Mouse (Mus musculus): ENCODE results near the gene Casp7. TPM values are rescaled to one million over a fixed set of nuclear protein-coding genes. Genes with fewer than 3 reads are reported as not detected.
"Not testable (repeated sequence)": the region's sequence is repeated elsewhere in the genome, so short reads cannot be mapped to it uniquely, and the experiment has no call there.

The Casp7 gene
- polyA plus RNA-seq, 1 experiment from 2014 or later: 16.2 TPM

DNA sequence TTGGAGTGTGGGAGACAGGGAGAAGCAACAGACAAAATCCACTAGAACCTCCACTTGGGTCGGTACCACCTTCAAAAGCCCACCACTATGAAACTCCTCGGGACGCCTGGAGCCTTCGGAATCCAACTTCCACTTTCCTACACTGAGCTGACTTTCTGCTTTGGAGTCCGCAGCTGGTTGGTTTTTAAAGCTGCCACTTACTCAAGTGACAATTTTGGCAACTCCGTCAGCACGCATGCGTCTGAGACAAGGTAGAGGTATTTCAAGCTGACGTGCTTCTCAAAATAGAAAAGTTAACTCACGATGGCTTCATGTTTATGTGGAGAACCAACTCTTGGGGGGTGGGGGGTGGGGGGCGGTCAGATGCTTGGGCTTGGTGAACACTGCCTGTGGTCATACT lies 7.0 kb upstream of the Casp7 start, which contains the start of gene Nrap:
Nrap (minus strand) TSS at position 159 of the 400 bp plus-strand sequence.
- Histone ChIP-seq H3K36me3 (replicated peaks) (no peaks in the 10 kb centered on the region), H3K27ac (no peak within 1 kb of the TSS), H3K27me3 (ENCODE audit: poor library complexity, severe bottlenecking) (peaks cover 16% of the 10 kb centered on the region), H3K9me3 (no peaks in the 10 kb centered on the region), H3K4me3 (no peak within 1 kb of the TSS), H3K4me1 (no peaks in the 10 kb centered on the region; the same call in 1 of the 2 replicates)
- 91% methylated on average over 11 of the region's 11 CpGs for WGBS
- no peak for DNase-seq (ENCODE audit: extremely low spot score, low spot score)

DNA sequence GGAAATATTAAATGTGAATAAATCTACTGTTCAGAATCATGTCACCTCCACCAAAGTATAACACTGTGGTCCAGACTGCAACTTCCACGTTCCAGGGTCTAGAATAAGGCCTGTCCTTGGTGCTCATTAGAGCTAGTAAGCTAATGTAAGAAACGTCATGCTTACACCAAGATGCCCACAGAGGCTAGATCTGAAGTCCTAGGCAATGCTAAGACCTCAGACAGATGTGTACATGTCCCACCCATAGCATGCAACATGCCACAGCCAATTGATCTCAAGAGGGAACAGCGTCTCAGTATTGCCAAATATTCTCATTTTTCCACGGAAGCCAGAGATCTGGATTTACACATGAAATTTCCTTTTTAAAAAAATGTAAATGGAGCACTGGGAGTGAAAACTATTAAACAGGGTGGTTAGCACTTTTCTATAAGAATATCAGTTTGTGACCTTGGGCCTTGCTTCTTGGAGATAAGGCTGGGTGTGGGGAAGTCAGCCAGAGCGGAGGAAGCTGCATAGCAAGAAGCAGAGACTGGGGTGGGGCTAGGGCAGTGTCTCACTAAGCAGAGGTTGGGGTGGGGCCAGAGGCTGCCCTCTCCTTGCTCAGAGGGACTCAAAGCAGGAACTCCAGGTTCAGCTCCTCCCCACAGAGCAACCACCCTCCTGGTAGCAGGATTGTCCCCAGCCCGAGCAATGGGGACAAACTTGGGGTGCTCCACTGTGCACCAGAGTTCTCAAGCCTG lies 5.5 kb upstream of the Casp7 start:
- H3K9me3 ChIP-seq: no peaks in the 10 kb centered on the region
- no peaks in the 10 kb centered on the region for H3K36me3 ChIP-seq (replicated peaks)
- no peak overlapping the region for H3K27ac ChIP-seq
- peaks cover 32% of the 10 kb centered on the region for H3K27me3 ChIP-seq (ENCODE audit: poor library complexity, severe bottlenecking)
- H3K4me3 ChIP-seq: no peak overlapping the region
- no peak for DNase-seq (ENCODE audit: extremely low spot score, low spot score)
- WGBS: 82% methylated on average over 6 of the region's 6 CpGs
- H3K4me1 ChIP-seq: peaks cover 3% of the 10 kb centered on the region

DNA sequence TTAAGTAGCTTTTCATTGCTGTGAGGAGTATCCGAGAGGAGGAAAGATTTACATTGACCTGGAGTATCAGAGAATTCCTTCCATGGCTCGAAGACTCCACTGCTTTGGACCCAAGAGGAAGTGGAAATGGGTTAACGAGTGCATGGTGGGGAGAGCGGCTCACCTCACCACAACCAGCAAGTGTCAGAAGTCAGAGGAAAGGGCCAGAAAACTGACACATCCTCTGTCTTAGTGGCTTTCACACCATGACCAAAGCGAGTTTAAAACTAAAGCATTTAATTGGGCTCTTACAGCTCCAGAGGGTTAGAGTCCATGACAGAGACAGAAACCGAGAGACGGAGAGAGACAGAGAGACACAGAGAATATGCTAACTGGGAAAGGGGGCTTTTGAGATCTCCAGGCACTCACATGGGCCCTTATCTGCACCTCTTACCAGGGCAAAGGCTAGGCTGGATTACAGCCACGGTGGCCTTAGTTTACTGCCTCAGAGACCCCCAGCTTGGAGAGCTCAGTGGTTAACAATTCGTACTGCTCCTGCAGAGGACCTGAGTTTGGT lies 3.5 kb upstream of the Casp7 start:
- peaks cover 44% of the 10 kb centered on the region for H3K27me3 ChIP-seq (ENCODE audit: poor library complexity, severe bottlenecking)
- H3K36me3 ChIP-seq (replicated peaks): no peaks in the 10 kb centered on the region
- H3K27ac ChIP-seq: no peak overlapping the region
- no peak overlapping the region for H3K4me3 ChIP-seq
- H3K4me1 ChIP-seq: peaks cover 21% of the 10 kb centered on the region
- WGBS: 86% methylated on average over 9 of the region's 9 CpGs
- no peak for DNase-seq (ENCODE audit: extremely low spot score, low spot score)
- H3K9me3 ChIP-seq: no peaks in the 10 kb centered on the region

DNA sequence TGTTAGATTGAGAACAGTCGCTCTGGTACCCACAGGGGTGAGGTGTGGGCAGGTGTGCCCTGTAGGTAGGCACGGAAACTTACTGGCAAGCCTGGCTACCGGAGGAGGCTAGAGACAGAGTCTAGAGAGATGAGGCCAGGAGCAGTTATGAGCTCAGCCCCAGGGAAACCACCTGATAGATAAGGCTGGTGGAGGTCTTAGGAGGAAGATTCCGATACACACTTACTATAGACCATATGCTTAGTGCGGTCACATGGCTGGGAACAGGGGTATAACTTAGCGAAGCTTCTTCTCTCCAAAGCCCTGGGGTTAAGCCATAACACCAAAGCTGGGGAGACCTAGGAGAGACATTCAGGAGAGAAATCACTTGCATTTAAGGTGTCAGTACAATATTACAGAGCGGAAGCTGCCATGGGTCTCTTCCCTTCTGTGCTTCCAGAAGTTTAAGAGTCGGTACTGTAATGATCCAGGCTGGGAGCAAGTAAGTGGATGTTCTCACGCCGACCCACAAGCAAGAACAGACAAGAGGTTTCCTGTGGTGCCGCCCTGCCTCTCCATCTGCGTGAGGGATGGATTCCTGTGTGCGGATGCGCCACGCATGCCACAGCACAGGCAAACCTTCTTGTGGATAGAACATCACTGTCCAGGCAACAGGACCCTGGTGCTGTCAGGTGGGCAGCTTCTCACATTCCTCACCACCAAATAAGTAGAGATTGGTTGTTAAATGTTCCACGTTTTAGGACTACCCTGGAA lies 1.6 kb upstream of the Casp7 start:
- peaks cover 48% of the 10 kb centered on the region for H3K27me3 ChIP-seq (ENCODE audit: poor library complexity, severe bottlenecking)
- no peak overlapping the region for H3K27ac ChIP-seq
- no peak for DNase-seq (ENCODE audit: extremely low spot score, low spot score)
- no peaks in the 10 kb centered on the region for H3K36me3 ChIP-seq (replicated peaks)
- H3K4me3 ChIP-seq: no peak overlapping the region
- H3K9me3 ChIP-seq: no peaks in the 10 kb centered on the region
- H3K4me1 ChIP-seq: peaks cover 25% of the 10 kb centered on the region
- 92% methylated on average over 16 of the region's 16 CpGs for WGBS

DNA sequence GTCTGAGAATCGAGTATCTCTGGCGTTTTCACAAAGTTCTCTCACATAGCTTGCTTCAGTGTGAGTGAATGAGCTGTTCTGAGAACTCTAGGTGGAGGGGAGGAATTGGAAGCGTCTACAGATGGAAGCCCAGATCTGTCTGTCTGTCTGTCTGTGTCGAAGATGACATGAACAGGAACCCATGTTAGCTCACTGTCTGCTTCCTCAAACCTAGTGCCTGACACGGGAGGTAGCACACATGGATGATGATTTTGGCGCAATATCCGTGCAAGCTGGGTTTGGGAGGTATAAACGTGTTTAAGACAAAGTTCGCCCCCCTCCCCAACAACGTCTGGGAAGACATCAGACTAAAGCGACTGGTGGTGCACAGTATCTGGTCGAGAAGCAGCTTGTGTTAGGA lies 702 bp upstream of the Casp7 start:
- Histone ChIP-seq H3K9me3 (no peaks in the 10 kb centered on the region), H3K27ac (peak overlapping the region; percentile 92; the same call in 1 of the 2 replicates), H3K27me3 (ENCODE audit: poor library complexity, severe bottlenecking) (peaks cover 48% of the 10 kb centered on the region), H3K36me3 (replicated peaks) (no peaks in the 10 kb centered on the region), H3K4me3 (peak overlapping the region; percentile 68), H3K4me1 (peaks cover 27% of the 10 kb centered on the region)
- DNase-seq (ENCODE audit: extremely low spot score, low spot score): no peak
- 45% methylated on average over 12 of the region's 12 CpGs for WGBS

DNA sequence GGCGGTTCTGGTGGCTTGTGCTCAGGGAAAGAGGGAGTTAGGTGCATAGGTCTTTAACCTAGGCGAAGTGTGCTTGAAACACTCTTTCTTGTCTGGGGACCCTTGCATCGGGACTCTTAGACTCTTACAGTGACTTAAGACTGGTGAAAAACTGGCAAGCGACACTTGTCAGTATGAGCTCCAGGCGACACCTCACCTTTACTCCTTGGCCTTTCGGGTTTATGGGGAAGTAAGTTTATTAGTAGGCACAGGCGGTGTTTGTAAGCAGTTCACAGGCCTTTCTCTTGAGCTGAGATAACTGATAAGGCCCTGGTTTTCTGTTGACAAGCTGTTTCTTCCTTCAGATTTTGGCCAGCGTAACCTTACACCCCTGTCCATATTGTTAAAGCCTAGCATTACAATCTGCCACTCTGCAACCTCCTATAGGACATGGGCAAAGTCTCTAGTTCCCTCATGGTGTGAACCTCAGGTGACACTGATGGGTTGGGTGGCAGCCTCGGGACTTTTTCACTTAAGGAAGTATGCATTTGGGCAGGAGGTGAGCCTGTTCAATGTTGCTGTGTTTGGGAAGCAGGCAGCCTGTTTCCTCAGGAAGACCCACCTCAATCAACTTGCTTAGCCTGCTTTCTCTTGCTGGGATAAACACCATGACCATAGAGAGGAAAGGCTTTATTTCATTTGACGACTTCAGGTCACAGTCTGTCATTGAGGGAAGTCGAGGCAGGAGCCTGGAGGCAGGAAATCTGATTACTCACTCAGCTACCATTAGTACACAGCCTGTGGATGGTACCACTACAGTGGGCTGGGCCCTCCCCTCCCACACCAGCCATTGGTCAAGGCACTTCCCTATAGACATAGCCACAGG lies 966 bp downstream of the Casp7 start:
- Histone ChIP-seq H3K4me1 (peaks cover 27% of the 10 kb centered on the region), H3K27ac (peak overlapping the region; percentile 92), H3K36me3 (replicated peaks) (no peaks in the 10 kb centered on the region), H3K27me3 (ENCODE audit: poor library complexity, severe bottlenecking) (peaks cover 48% of the 10 kb centered on the region), H3K9me3 (no peaks in the 10 kb centered on the region), H3K4me3 (peak overlapping the region; percentile 68)
- 67% methylated on average over 11 of the region's 11 CpGs for WGBS
- no peak for DNase-seq (ENCODE audit: extremely low spot score, low spot score)

DNA sequence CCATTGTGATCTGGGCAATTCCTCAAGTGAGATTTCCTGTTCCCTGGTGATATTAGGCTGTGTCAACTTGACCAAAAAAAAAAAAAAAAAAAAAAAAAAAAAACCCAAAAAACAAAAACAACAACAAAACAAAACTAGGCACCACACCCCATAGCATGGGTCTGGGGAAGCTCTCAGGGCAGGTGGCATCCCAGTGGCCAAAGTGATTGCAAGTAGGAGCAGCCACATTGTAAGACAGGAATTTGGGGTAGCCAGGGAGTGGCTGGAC lies 1.5 kb downstream of the Casp7 start:
- Histone ChIP-seq H3K27ac (no peak overlapping the region), H3K36me3 (replicated peaks) (no peaks in the 10 kb centered on the region), H3K4me1 (peaks cover 27% of the 10 kb centered on the region), H3K27me3 (ENCODE audit: poor library complexity, severe bottlenecking) (peaks cover 46% of the 10 kb centered on the region), H3K4me3 (no peak overlapping the region), H3K9me3 (no peaks in the 10 kb centered on the region)
- no peak for DNase-seq (ENCODE audit: extremely low spot score, low spot score)

DNA sequence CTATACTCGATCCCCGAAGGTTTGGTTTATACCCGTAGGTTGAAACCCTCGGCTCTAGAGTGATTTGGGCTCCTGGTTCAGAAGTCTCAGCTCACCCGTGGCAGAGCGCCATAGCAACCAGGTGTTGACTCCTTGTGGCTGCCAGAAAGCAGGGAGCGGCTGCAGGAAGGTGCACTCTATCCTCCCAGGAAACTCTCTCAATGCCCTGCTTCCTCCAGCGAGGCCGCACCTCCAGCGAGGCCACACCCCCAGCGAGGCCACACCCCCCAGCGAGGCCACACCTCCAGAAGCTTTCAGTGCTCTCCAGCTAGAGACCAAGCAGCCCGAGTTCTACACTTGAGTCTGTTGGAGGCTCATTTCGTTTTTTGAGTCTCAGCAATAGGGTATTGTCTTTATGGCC lies 3.3 kb downstream of the Casp7 start:
- peaks cover 27% of the 10 kb centered on the region for H3K4me1 ChIP-seq
- H3K9me3 ChIP-seq: no peaks in the 10 kb centered on the region
- H3K27ac ChIP-seq: no peak overlapping the region
- peaks cover 29% of the 10 kb centered on the region for H3K27me3 ChIP-seq (ENCODE audit: poor library complexity, severe bottlenecking)
- WGBS: 54% methylated on average over 14 of the region's 14 CpGs
- H3K36me3 ChIP-seq (replicated peaks): peaks cover 6% of the 10 kb centered on the region; the same call in 1 of the 2 replicates
- no peak for DNase-seq (ENCODE audit: extremely low spot score, low spot score)
- no peak overlapping the region for H3K4me3 ChIP-seq

DNA sequence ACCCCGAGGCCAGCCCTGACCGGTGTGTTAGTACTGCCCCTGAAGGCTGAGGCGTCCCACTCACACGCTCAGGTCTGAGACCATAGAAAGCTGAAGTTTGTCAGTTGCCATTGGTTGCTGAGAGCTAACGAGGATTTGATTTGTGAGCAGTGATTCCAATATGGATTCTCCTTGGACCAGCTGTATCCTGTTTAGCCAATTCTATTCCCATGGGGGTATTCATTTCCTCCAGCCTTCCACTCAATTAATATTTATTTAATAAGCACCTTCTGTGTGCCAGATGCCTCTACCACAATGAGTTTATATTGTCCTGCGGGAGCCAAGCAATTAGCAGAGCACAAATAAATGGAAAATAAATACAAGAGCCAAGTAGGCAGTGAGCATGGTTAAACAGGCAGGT lies 4.9 kb downstream of the Casp7 start:
- no peak for DNase-seq (ENCODE audit: extremely low spot score, low spot score)
- 86% methylated on average over 6 of the region's 6 CpGs for WGBS
- no peak overlapping the region for H3K4me3 ChIP-seq
- H3K27me3 ChIP-seq (ENCODE audit: poor library complexity, severe bottlenecking): peaks cover 13% of the 10 kb centered on the region
- H3K36me3 ChIP-seq (replicated peaks): peaks cover 13% of the 10 kb centered on the region; the same call in 1 of the 2 replicates
- peaks cover 20% of the 10 kb centered on the region for H3K4me1 ChIP-seq
- no peaks in the 10 kb centered on the region for H3K9me3 ChIP-seq
- no peak overlapping the region for H3K27ac ChIP-seq

DNA sequence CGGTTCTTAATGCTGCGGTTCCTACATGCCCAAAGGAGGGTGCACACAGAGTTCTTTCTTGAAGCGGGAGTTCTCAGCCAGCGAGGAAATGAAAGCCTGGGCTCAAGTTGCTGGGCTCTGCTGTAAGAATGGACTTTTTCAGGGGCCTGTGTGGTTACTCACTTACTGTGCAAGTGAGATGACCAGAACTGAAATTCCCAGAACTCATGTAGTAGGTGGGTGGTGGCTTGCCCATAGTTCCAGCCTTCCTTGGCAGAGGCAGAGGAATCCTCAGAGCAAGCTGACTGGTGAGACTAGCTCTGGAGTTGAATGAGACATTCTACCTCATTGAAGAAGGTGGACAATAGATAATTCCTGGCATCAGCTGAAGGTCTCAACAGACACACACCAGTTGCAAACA lies 8.9 kb downstream of the Casp7 start:
- H3K9me3 ChIP-seq: no peaks in the 10 kb centered on the region
- 95% methylated on average over 4 of the region's 4 CpGs for WGBS
- H3K4me1 ChIP-seq: no peaks in the 10 kb centered on the region
- DNase-seq (ENCODE audit: extremely low spot score, low spot score): no peak
- no peak overlapping the region for H3K27ac ChIP-seq
- peaks cover 32% of the 10 kb centered on the region for H3K36me3 ChIP-seq (replicated peaks)
- H3K4me3 ChIP-seq: no peak overlapping the region
- H3K27me3 ChIP-seq (ENCODE audit: poor library complexity, severe bottlenecking): no peaks in the 10 kb centered on the region

DNA sequence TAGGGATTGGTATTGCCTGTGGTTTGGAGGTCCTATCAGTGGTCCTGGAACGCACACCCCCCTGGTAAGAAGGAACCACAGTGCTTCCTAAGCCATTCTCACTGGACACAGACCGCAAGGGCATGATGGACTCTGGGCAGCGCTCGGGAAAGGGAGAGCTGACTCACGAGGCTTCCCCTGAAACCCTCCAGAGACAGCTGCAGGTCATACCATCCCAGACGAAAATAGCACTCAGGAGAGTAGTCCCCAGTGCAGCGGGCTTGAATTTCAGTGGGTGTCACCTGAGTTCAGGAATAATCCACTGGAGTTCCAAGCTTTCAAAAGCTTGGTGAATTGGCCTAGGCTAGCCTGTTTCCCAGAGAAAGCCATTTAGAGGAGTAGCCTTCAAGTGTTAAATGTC lies 9.7 kb downstream of the Casp7 start:
- Histone ChIP-seq H3K27me3 (ENCODE audit: poor library complexity, severe bottlenecking) (no peaks in the 10 kb centered on the region), H3K4me1 (no peaks in the 10 kb centered on the region), H3K4me3 (no peak overlapping the region), H3K27ac (no peak overlapping the region), H3K36me3 (replicated peaks) (peaks cover 32% of the 10 kb centered on the region), H3K9me3 (no peaks in the 10 kb centered on the region)
- DNase-seq (ENCODE audit: extremely low spot score, low spot score): no peak
- 93% methylated on average over 7 of the region's 7 CpGs for WGBS

DNA sequence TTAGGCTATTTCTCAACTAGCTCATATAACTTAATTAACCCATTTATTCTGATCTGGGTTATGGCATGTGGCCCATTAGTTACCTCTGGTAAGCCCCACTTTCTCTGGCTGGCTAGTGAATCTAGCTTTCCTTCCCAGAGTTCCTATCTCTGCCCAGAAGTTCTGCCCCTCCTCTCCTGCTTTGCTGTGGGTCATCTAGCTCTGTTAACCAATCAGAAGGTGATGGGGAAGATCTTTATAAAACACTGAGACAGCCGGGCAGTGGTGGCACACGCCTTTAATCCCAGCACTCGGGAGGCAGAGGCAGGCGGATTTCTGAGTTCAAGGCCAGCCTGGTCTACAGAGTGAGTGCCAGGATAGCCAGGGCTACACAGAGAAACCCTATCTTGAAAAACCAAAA lies 13.0 kb downstream of the Casp7 start:
- H3K27ac ChIP-seq; DNase-seq (ENCODE audit: extremely low spot score, low spot score); H3K9me3 ChIP-seq; H3K27me3 ChIP-seq (ENCODE audit: poor library complexity, severe bottlenecking); H3K4me3 ChIP-seq; H3K4me1 ChIP-seq: not testable (repeated sequence)
- WGBS: 92% methylated on average over 4 of the region's 4 CpGs
- H3K36me3 ChIP-seq (replicated peaks): peaks cover 27% of the 10 kb centered on the region
